Mouse (Mus musculus): ENCODE results near the gene Cdon.

- TF ChIP-seq ZC3H11A (IDR thresholded peaks at IDR 0.05; ENCODE audit: borderline replicate concordance, low read depth, low read length): no peak
- no peak for TF ChIP-seq CHD2 (IDR thresholded peaks at IDR 0.05; ENCODE audit: low read depth, low read length)
- TF ChIP-seq MAFK (IDR thresholded peaks at IDR 0.05; ENCODE audit: insufficient read depth, low read depth, low read length): no peak
These were observed 17.5 kb downstream of the Cdon start for GRCm38 (mm10) chr9:35438286-35439061.

All from ES-E14 (cell line).